Mouse (Mus musculus): ENCODE results near the gene Aes.

The Aes gene

GRCm38 (mm10) chr10:81544296-81545160, 14.8 kb upstream of the Aes start:
- DNase-seq (ENCODE audit: low spot score) = no peak

- DNase-seq (ENCODE audit: low spot score) = peak; percentile 99
These were observed 14.0 kb upstream of the Aes start, which contains the start of gene Gna11 for GRCm38 (mm10) chr10:81545161-81545747. Gene Gna11 (minus strand): TSS chr10:81545190.

- DNase-seq (ENCODE audit: low spot score) = no peak
These were observed 13.0 kb upstream of the Aes start for GRCm38 (mm10) chr10:81546332-81546731.

- DNase-seq (ENCODE audit: low spot score) = no peak
These were observed 12.3 kb upstream of the Aes start for GRCm38 (mm10) chr10:81546788-81547571.

DNA sequence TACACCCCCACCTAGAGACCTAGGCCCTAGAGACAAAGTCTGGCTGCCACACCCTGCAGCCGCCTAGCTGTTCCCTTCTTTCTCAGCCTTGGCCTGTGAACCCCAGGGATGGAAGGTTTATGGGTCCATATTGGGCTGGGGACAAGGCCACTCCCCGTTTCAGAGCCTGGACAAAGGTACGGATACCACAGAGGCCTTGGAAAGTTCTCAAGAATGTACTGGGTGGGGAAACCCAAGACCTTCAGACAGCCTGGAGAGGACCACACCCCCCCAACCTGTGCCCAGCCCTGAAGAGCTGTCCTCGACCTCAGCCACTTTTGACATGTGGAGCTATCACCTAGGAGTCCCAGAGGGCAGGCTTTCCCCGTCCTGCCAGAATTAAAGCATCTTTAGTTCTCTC, 10.3 kb upstream of the Aes start:
- DNase-seq (ENCODE audit: low spot score) = no peak

DNA sequence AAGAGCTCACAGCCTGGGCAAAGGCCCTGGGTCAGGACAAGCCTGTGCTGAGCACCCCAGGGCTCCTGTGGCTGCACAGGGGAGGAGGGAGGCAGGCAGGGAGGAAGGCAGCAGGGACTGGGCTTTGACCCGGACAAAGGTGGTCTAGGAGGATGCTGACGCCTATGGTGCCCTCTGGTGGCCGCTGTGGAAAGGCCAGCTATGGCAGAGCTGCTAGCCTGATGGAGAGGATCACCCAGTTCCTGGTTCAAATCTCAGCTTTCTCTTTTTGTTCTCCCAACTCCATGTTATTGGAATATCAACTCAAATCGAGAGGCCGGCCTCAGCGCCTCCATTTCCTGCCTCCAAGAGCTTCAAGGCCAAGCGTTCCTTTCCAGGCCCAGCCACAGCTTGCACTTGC, 9.0 kb upstream of the Aes start:
- DNase-seq (ENCODE audit: low spot score) = peak; percentile 71

DNA sequence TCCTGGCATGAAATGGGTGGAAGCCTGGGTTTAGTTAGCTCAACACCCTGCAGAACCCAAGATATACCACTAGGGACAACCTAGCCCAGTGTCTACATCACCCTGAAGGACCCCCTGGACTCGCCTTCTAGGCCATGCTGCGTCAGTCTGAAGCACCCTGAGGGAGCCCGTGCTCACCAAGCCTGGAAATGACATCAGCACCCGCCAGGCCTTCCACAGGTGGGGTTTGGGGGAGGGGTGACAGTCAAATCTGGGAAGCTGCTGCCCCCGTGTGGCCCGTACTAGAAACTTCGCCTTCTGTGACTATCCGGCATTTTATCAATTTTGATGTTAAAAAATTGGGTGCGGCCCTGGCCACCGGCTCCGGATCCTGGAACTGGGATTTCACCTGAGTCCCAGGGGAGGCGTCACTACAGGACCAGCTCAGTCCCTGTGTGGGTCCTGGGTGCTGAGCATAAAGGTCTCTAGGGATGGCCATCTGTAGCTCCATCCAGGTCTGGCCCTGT, 7.6 kb upstream of the Aes start:
- peak; percentile 91 for DNase-seq (ENCODE audit: low spot score)

DNA sequence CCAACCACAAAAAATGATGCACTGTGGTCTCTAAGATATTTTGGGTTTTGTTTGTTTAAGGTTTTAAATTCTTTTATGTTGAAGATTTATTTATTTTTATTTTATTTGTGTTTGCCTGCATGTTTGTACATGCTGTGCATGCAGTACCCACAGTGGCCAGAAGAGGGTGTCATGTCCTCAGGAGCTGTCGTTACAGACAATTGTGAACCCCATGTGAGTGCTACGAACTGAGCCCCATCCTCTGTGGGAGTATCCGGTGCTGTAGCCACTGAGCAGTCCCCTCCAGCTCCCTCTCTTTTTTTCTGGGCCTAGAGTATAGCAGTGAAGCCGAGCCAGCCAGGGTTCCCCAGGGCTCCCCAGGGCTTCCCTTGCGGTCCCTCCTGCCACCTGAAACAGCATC, 6.1 kb upstream of the Aes start:
- DNase-seq (ENCODE audit: low spot score) = no peak

DNA sequence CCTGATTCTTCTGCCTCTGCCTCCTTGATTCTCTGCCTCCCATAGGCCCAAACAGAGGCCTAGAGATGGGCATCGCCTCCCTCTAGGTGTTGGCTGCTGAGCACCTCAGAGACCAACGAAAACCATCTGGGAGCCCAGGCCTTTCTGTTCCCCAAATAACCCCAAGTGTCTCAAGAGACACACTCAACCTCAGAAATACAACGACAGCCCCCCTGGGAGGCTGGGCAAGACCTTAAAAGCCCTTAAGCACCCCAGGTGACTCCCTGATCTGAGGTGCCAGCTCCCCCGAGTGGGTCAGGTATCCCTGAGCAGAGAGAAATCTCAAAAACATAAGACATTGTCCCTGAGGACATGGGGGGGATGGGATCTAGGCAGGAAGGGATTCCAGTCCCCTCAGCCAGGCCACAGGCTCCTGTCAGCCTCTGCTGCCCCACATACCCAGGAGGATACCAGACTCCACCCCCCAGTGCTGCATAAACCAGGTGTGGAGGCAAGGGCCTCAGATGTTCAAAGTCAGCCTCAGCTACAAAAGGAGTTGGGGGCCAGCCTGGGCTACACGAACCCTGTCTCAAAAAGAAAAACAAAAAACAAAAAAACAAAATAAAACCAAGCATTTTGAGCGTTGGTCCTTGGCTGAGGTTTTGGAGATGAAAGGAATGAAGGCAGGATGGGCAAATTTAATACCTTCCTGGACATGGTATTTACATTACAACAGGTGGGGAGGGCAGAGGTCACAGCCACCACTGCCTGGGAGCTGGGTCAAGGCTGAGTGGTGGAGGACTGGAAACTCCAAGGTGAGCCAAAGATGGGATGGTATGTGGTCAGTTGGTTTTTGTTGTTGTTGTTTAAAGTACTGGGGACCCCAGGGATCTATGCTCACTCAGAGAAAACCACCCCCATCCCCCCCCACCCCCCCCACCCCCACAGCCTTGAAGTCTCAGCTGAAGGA, 5.2 kb upstream of the Aes start:
- DNase-seq (ENCODE audit: low spot score) = no peak

- no peak for DNase-seq (ENCODE audit: low spot score)
These were observed 3.0 kb upstream of the Aes start for GRCm38 (mm10) chr10:81556282-81556681.

DNA sequence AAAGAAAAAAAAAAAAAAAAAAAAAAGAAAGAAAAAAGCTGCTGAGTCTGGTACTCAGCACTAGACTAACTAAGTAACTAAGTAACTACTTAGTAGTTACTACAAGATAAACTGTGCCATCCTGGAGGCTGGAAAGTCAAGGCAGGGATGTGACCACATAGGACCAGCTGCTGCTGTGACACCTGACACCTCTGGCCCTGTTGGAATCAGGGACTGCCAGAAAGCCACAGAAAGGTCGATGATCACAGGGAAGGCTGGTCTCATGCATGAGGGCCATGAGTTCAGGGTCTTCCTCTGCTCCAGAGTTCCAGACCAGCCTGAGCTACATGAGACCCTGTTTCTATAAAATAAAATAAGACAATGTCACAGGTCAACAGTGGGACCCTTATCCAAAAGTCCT, 1.8 kb upstream of the Aes start:
- DNase-seq (ENCODE audit: low spot score) = no peak

DNA sequence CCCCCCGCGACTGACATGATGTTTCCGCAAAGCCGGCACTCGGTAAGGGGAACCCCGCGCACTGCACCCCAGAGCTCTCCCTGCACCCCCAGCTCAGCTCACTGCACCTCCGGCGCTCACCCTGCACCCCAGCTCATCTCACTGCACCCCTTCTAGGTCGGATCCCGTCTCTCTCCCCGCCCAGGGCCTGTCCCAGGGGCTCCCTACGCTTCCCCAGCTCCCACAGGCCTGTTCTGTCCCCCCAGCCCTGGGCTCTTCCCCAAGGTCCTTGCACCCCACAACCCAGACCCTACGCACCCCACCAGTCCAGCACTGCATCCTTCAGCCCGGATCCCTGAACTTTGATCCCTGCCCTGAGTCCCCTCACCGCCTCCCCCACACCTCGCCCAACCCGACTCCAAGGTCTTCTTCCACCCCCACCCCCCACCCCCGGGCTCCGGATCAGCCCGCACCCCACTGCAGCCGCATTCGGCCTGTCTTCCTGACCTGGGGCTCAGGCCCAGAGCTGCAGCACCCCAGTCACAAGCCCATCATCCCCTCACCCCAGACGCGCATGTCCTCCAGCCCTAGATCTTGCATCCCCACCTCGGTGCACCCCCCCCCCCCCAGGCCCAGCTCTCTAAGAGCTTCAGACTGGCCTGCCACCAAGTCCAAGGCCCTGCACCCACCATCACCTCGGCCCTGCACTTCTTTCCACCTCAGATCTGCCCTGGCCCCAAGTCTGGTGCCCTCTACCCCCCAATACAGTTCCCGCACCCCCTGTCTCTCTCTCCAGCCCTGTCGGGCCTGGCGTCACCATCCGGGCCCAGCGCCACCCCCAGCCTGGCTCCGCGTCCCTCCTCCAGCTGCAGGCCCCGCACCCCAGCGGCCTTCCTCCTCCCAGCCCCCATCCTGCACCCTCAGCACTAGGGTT, 595 bp downstream of the Aes start:
- DNase-seq (ENCODE audit: low spot score) = peak; percentile 66

DNA sequence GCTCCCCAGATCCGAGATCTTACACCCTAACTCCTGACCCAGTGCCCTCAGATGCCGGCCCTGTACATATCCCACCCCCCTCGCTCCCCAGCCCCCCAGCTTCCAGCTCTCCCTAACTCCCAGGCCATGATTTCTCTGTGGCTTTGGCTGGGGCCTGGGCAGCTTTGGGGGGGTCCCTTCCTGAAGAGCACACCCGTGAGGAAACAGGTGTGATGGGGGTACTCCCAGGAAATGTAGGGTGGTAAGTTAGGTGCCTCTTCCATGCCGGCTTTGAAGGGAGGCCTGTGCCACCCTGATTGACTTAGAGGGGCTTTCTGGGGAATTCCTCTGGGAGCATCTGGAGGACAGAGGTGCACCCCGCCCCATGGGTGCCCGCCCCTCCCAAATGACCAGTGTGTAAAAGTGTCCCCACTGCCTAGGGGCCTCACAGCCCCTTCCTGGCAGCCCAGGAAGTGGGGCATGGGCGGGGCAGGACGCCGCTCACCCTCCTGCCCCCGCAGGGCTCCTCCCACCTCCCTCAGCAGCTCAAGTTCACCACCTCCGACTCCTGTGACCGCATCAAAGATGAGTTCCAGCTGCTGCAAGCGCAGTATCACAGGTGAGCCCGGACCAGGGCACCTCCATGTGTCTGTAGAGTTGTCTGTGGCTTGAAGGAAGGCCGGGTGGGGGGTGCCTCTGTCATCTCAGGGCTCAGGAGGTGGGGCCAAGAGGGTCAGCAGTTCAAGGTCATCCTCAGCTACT, 1.6 kb downstream of the Aes start:
- DNase-seq (ENCODE audit: low spot score) = peak; percentile 69

GRCm38 (mm10) chr10:81562411-81562810, 3.1 kb downstream of the Aes start:
- no peak for DNase-seq (ENCODE audit: low spot score)

GRCm38 (mm10) chr10:81563481-81563880, 4.2 kb downstream of the Aes start:
- no peak for DNase-seq (ENCODE audit: low spot score)

- DNase-seq (ENCODE audit: low spot score) = peak; percentile 59
These were observed 4.9 kb downstream of the Aes start for GRCm38 (mm10) chr10:81564216-81564615.

DNA sequence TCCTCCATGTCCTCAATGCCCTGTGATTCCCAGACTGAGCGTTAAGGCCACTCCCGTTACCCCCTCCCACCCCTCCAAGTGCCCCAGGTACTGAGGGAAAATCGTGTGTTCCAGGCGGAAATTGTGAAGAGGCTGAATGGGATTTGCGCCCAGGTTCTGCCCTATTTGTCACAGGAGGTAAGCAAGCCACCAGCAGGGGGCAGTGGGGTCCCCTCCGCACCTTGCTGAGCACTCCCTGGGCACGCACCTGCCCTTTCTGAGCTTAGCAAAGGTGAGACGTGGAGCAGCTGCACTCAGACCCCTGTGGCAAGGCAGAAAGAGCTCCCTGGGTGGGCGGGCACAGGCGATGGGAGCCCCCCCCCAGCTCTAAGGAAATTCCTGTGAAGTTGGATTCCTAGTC, 5.4 kb downstream of the Aes start:
- peak; percentile 61 for DNase-seq (ENCODE audit: low spot score)

- no peak for DNase-seq (ENCODE audit: low spot score)
These were observed 6.3 kb downstream of the Aes start for GRCm38 (mm10) chr10:81565257-81566228.
